Mouse (Mus musculus) E14TG2a.4 (cell line): Measurements from ENCODE around the gene Wdr72.

Experiments
- H3K27me3 ChIP-seq: 2 replicates; pipeline ENCODE4 v1.6.1; 2014; ENCODE audit warnings: low read length, control low read depth; ENCODE audit not compliant: insufficient read depth
- H3K36me3 ChIP-seq: 2 replicates; pipeline ENCODE4 v1.6.1; 2014; ENCODE audit warnings: low read length, control low read depth; ENCODE audit not compliant: insufficient read depth
- H3K4me1 ChIP-seq: replicated peaks from 2 replicates; pipeline ENCODE4 v1.6.1; 2014; ENCODE audit warnings: low read depth, low read length, control low read depth
- H3K4me3 ChIP-seq: replicated peaks from 2 replicates; pipeline ENCODE4 v1.5.1; 2014; ENCODE audit warnings: mild to moderate bottlenecking, low read length
- H3K9me3 ChIP-seq: 2 replicates; pipeline ENCODE4 v1.6.1; 2014; ENCODE audit warnings: low read length, control low read depth
- CTCF ChIP-seq: conservative IDR thresholded peaks from 2 replicates; pipeline ENCODE4 v1.5.1; 2014; ENCODE audit warnings: low read length
- NANOG ChIP-seq: IDR thresholded peaks from 2 replicates; pipeline ENCODE4 v1.6.1; 2014; ENCODE audit warnings: borderline replicate concordance, low read length, mixed read lengths
- POU5F1 ChIP-seq: IDR thresholded peaks from 2 replicates; pipeline ENCODE4 v1.6.1; 2014; ENCODE audit warnings: low read length, borderline replicate concordance

Gene Wdr72

GRCm38 (mm10) chr9:74112526-74112925 lies 2.4 kb downstream of the Wdr72 start:
- H3K27me3 ChIP-seq = peaks cover 22% of the 10 kb centered on the region
- H3K9me3 ChIP-seq = no peaks in the 10 kb centered on the region
- H3K4me1 ChIP-seq = peaks cover 10% of the 10 kb centered on the region
- H3K36me3 ChIP-seq = no peaks in the 10 kb centered on the region
- H3K4me3 ChIP-seq = no peak overlapping the region
- TF ChIP-seq CTCF (no peak), NANOG (no peak), POU5F1 (no peak)

- TF ChIP-seq NANOG = no peak
- no peak for TF ChIP-seq CTCF
- no peak for TF ChIP-seq POU5F1
- H3K9me3 ChIP-seq = no peaks in the 10 kb centered on the region
- H3K4me3 ChIP-seq = no peak overlapping the region
- H3K36me3 ChIP-seq = no peaks in the 10 kb centered on the region
- no peaks in the 10 kb centered on the region for H3K4me1 ChIP-seq
- H3K27me3 ChIP-seq = no peaks in the 10 kb centered on the region
These were observed 16.1 kb downstream of the Wdr72 start for GRCm38 (mm10) chr9:74126222-74126621.

GRCm38 (mm10) chr9:74134010-74134409 lies 23.9 kb downstream of the Wdr72 start:
- TF ChIP-seq POU5F1 = no peak
- no peak for TF ChIP-seq NANOG
- no peak for TF ChIP-seq CTCF
- no peak overlapping the region for H3K4me3 ChIP-seq
- no peaks in the 10 kb centered on the region for H3K4me1 ChIP-seq
- H3K9me3 ChIP-seq = no peaks in the 10 kb centered on the region
- H3K27me3 ChIP-seq = no peaks in the 10 kb centered on the region
- no peaks in the 10 kb centered on the region for H3K36me3 ChIP-seq

- Histone ChIP-seq H3K9me3 (no peaks in the 10 kb centered on the region), H3K27me3 (no peaks in the 10 kb centered on the region), H3K4me1 (no peaks in the 10 kb centered on the region), H3K4me3 (no peak overlapping the region), H3K36me3 (no peaks in the 10 kb centered on the region)
- no peak for TF ChIP-seq POU5F1
- TF ChIP-seq CTCF = peak; percentile 96
These were observed 31.7 kb downstream of the Wdr72 start for GRCm38 (mm10) chr9:74141864-74142263.

- Histone ChIP-seq H3K4me3 (no peak overlapping the region), H3K27me3 (no peaks in the 10 kb centered on the region), H3K9me3 (no peaks in the 10 kb centered on the region), H3K36me3 (no peaks in the 10 kb centered on the region), H3K4me1 (no peaks in the 10 kb centered on the region)
- TF ChIP-seq POU5F1 = no peak
- TF ChIP-seq NANOG = no peak
- no peak for TF ChIP-seq CTCF
These were observed 32.5 kb downstream of the Wdr72 start for GRCm38 (mm10) chr9:74142705-74143104.

- TF ChIP-seq NANOG (no peak), POU5F1 (no peak)
- no peak overlapping the region for H3K4me3 ChIP-seq
- no peaks in the 10 kb centered on the region for H3K9me3 ChIP-seq
- no peaks in the 10 kb centered on the region for H3K36me3 ChIP-seq
- no peaks in the 10 kb centered on the region for H3K4me1 ChIP-seq
- no peaks in the 10 kb centered on the region for H3K27me3 ChIP-seq
These were observed 35.0 kb downstream of the Wdr72 start for GRCm38 (mm10) chr9:74145203-74145602.

- TF ChIP-seq NANOG (no peak), CTCF (no peak), POU5F1 (no peak)
- H3K36me3 ChIP-seq = no peaks in the 10 kb centered on the region
- H3K9me3 ChIP-seq = no peaks in the 10 kb centered on the region
- no peaks in the 10 kb centered on the region for H3K4me1 ChIP-seq
- H3K27me3 ChIP-seq = no peaks in the 10 kb centered on the region
- H3K4me3 ChIP-seq = no peak overlapping the region
These were observed 38.1 kb downstream of the Wdr72 start for GRCm38 (mm10) chr9:74148306-74148705.

- Histone ChIP-seq H3K4me1 (no peaks in the 10 kb centered on the region), H3K36me3 (no peaks in the 10 kb centered on the region), H3K9me3 (no peaks in the 10 kb centered on the region), H3K27me3 (no peaks in the 10 kb centered on the region), H3K4me3 (no peak overlapping the region)
- TF ChIP-seq CTCF (no peak), POU5F1 (no peak), NANOG (no peak)
These were observed 50.3 kb downstream of the Wdr72 start for GRCm38 (mm10) chr9:74160361-74160933.

GRCm38 (mm10) chr9:74165697-74166096 lies 55.5 kb downstream of the Wdr72 start:
- no peaks in the 10 kb centered on the region for H3K4me1 ChIP-seq
- TF ChIP-seq NANOG = no peak

More at GRCm38 (mm10) chr9:74165697-74166096, 55.5 kb downstream of the Wdr72 start:
- H3K9me3 ChIP-seq = no peaks in the 10 kb centered on the region
- H3K36me3 ChIP-seq = no peaks in the 10 kb centered on the region
- H3K27me3 ChIP-seq = no peaks in the 10 kb centered on the region
- no peak overlapping the region for H3K4me3 ChIP-seq
